Mouse (Mus musculus) c-Kit-negative CD71-positive TER-119-positive erythroid progenitor cells, embryonic 14.5 days (primary cell): ENCODE data around the gene Eif2ak4.

Experiments
- DNase-seq: peaks from one replicate; pipeline ENCODE4 v3.0.0-alpha.2; 2013; ENCODE audit warnings: low read depth, low spot score

Gene Eif2ak4

GRCm38 (mm10) chr2:118405568-118405967 is 17.1 kb downstream of the Eif2ak4 start:
- DNase-seq: no peak

GRCm38 (mm10) chr2:118406811-118407210 is 18.4 kb downstream of the Eif2ak4 start:
- DNase-seq: no peak

GRCm38 (mm10) chr2:118408336-118408895 is 20.0 kb downstream of the Eif2ak4 start:
- DNase-seq: no peak

- DNase-seq: no peak
Measured at GRCm38 (mm10) chr2:118412821-118413220, 24.4 kb downstream of the Eif2ak4 start.

GRCm38 (mm10) chr2:118415601-118416355 is 27.4 kb downstream of the Eif2ak4 start:
- no peak for DNase-seq

- DNase-seq: no peak
Measured at GRCm38 (mm10) chr2:118418076-118418475, 29.7 kb downstream of the Eif2ak4 start.

- DNase-seq: no peak
Measured at GRCm38 (mm10) chr2:118421951-118422350, 33.5 kb downstream of the Eif2ak4 start.

- DNase-seq: no peak
Measured at GRCm38 (mm10) chr2:118422385-118422784, 34.0 kb downstream of the Eif2ak4 start.

GRCm38 (mm10) chr2:118428296-118428695 is 39.9 kb downstream of the Eif2ak4 start:
- no peak for DNase-seq

GRCm38 (mm10) chr2:118429297-118429696 is 40.9 kb downstream of the Eif2ak4 start:
- no peak for DNase-seq

GRCm38 (mm10) chr2:118430630-118431029 is 42.2 kb downstream of the Eif2ak4 start:
- DNase-seq: no peak

GRCm38 (mm10) chr2:118431589-118431988 is 43.2 kb downstream of the Eif2ak4 start:
- no peak for DNase-seq

GRCm38 (mm10) chr2:118442172-118442571 is 53.8 kb downstream of the Eif2ak4 start:
- no peak for DNase-seq

GRCm38 (mm10) chr2:118442723-118443122 is 54.3 kb downstream of the Eif2ak4 start:
- DNase-seq: no peak

- DNase-seq: no peak
Measured at GRCm38 (mm10) chr2:118445696-118446674, 57.6 kb downstream of the Eif2ak4 start.

- DNase-seq: no peak
Measured at GRCm38 (mm10) chr2:118448181-118448580, 59.8 kb downstream of the Eif2ak4 start.

GRCm38 (mm10) chr2:118451056-118451455 is 62.6 kb downstream of the Eif2ak4 start:
- DNase-seq: no peak

- no peak for DNase-seq
Measured at GRCm38 (mm10) chr2:118457029-118457428, 68.6 kb downstream of the Eif2ak4 start.

- DNase-seq: no peak
Measured at GRCm38 (mm10) chr2:118457463-118458261, 69.2 kb downstream of the Eif2ak4 start.

GRCm38 (mm10) chr2:118461480-118462165 is 73.2 kb downstream of the Eif2ak4 start:
- no peak for DNase-seq

GRCm38 (mm10) chr2:118463480-118463879 is 75.1 kb downstream of the Eif2ak4 start:
- DNase-seq: no peak
